Mouse (Mus musculus): Measurements from ENCODE around the gene Spdef. TPM values are rescaled to one million over a fixed set of nuclear protein-coding genes. Genes with fewer than 3 reads are reported as not detected.

The Spdef gene
- polyA plus RNA-seq, 1 experiment from 2014 or later: 1.2 TPM

DNA sequence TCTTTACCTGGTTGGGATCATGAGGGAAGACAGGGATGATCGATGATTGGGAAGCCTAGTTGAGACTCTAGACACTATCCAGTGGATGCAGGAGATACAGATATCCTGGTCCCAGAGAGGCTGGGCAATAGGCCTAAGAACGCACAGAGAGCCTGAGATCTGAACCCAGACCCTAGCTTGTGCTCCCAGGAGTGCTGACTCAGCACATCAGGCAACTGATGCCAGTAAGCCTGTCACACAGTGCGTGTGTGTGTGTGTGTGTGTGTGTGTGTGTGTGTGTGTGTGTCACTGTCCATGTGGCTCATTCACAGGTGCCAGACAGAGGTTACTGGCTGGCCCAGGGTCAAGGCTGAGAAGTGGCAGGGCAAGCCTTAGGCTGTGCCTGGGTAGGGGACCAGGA, 3.9 kb upstream of the Spdef start:
- TF ChIP-seq CTCF (IDR thresholded peaks at IDR 0.05) (no peak), EP300 (IDR thresholded peaks at IDR 0.05) (no peak)
- WGBS: 72% methylated on average over 3 of the region's 3 CpGs

DNA sequence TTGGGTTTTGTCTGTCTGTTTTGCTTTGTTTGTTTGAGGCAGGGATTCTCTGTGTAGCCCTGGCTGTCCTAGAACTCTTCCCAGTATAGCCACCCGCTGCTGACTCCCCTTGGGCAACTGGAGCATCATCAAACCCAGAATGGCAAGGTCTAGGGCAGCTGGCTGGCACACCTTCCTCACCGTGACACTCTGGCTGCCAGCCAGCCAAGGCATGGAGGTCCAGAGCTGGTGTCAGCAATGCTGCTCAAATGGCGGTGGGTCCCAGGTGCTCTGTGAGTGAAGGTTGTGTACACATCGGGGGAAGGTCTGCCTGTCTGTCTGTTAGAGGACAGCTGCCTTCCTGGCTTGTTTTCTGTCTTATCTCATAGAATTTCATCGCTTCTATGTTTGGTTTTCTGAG, 3.4 kb upstream of the Spdef start:
- ATAC-seq: no peak
- no peak overlapping the region for H3K27ac ChIP-seq (ENCODE audit: low read length)
- TF ChIP-seq EP300 (IDR thresholded peaks at IDR 0.05): no peak
- no peak for TF ChIP-seq CTCF (IDR thresholded peaks at IDR 0.05)
- H3K4me2 ChIP-seq (replicated peaks; ENCODE audit: low read depth, low read length): no peak overlapping the region
- H3K4me1 ChIP-seq (ENCODE audit: insufficient read depth, low read depth, low read length): no peaks in the 10 kb centered on the region
- H3K4me3 ChIP-seq (ENCODE audit: low read depth, low read length): no peak overlapping the region
- H3K9ac ChIP-seq (replicated peaks; ENCODE audit: low read depth): no peak overlapping the region
- no peak for DNase-seq (ENCODE audit: low spot score)
- H3K9me3 ChIP-seq (ENCODE audit: low read length): no peaks in the 10 kb centered on the region
- no peaks in the 10 kb centered on the region for H3K36me3 ChIP-seq (ENCODE audit: insufficient read depth, low read length)
- H3K27me3 ChIP-seq (replicated peaks; ENCODE audit: insufficient read depth, low read length): no peaks in the 10 kb centered on the region
- WGBS: 56% methylated on average over 5 of the region's 5 CpGs

More for the DNA sequence above, 3.9 kb upstream of the Spdef start:
- Histone ChIP-seq H3K27me3 (replicated peaks; ENCODE audit: insufficient read depth, low read length) (no peaks in the 10 kb centered on the region), H3K4me2 (replicated peaks; ENCODE audit: low read depth, low read length) (no peak overlapping the region), H3K9ac (replicated peaks; ENCODE audit: low read depth) (no peak overlapping the region), H3K4me3 (ENCODE audit: low read depth, low read length) (no peak overlapping the region), H3K9me3 (ENCODE audit: low read length) (no peaks in the 10 kb centered on the region), H3K27ac (ENCODE audit: low read length) (no peak overlapping the region), H3K36me3 (ENCODE audit: insufficient read depth, low read length) (no peaks in the 10 kb centered on the region), H3K4me1 (ENCODE audit: insufficient read depth, low read depth, low read length) (no peaks in the 10 kb centered on the region)
- DNase-seq (ENCODE audit: low spot score) (no peak), ATAC-seq (no peak)

DNA sequence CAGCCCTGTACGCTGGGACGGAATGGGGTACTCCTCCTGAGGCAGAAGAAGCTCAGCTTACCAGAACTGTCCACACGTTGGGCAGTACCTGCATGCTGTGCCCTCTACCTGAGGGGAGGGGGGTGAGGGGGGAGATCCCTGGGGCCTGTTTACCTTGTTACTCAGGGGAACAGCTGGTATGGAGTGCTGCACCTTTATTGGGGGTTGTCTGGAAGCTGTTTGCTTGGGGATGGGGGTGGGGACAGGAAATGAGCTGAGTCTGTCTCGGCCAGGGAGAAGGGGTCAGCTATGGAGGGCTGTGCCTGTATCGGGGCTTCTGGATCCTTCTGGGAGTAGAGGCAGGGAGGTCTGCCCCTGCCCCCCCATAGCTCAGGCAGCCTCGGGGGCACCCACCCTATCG, 2.2 kb downstream of the Spdef start:
- Histone ChIP-seq H3K9me3 (ENCODE audit: low read length) (no peaks in the 10 kb centered on the region), H3K27ac (ENCODE audit: low read length) (no peak overlapping the region)

DNA sequence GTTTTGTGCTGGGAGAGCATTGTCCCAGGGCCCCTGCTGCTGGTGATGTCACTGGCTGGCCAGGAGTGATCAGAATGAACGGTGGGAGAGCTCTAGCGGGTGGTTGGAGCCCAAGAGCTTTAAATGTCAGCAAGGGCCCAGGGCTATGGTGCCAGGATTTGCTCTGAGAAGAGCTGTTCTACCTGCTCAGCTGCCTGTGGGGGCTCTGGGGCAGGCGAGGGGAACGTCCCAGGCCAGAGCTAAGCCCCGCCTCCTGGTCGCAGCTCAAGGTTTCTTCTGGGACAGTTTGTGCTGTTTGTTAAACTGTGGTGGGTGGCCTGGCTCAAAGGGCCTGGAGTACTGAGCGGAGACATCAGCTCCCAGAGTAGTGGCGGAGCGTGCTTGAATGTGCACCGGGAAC, 3.3 kb downstream of the Spdef start:
- DNase-seq (ENCODE audit: low spot score) (peak; percentile 32), ATAC-seq (peak; percentile 42; the same call in 1 of the 2 replicates)
- Histone ChIP-seq H3K4me1 (ENCODE audit: insufficient read depth, low read depth, low read length) (no peaks in the 10 kb centered on the region), H3K9ac (replicated peaks; ENCODE audit: low read depth) (no peak overlapping the region), H3K4me3 (ENCODE audit: low read depth, low read length) (no peak overlapping the region), H3K9me3 (ENCODE audit: low read length) (no peaks in the 10 kb centered on the region), H3K27ac (ENCODE audit: low read length) (no peak overlapping the region), H3K27me3 (replicated peaks; ENCODE audit: insufficient read depth, low read length) (no peaks in the 10 kb centered on the region), H3K4me2 (replicated peaks; ENCODE audit: low read depth, low read length) (no peak overlapping the region), H3K36me3 (ENCODE audit: insufficient read depth, low read length) (no peaks in the 10 kb centered on the region)
- TF ChIP-seq CTCF (IDR thresholded peaks at IDR 0.05) (no peak), EP300 (IDR thresholded peaks at IDR 0.05) (no peak)
- 15% methylated on average over 10 of the region's 10 CpGs for WGBS

More for the DNA sequence above, 2.2 kb downstream of the Spdef start:
- Histone ChIP-seq H3K4me3 (ENCODE audit: low read depth, low read length) (no peak overlapping the region), H3K27me3 (replicated peaks; ENCODE audit: insufficient read depth, low read length) (no peaks in the 10 kb centered on the region), H3K4me2 (replicated peaks; ENCODE audit: low read depth, low read length) (no peak overlapping the region), H3K36me3 (ENCODE audit: insufficient read depth, low read length) (no peaks in the 10 kb centered on the region), H3K4me1 (ENCODE audit: insufficient read depth, low read depth, low read length) (no peaks in the 10 kb centered on the region), H3K9ac (replicated peaks; ENCODE audit: low read depth) (no peak overlapping the region)
- ATAC-seq (no peak), DNase-seq (ENCODE audit: low spot score) (no peak)
- 27% methylated on average over 7 of the region's 7 CpGs for whole genome bisulfite sequencing
- TF ChIP-seq EP300 (IDR thresholded peaks at IDR 0.05): no peak
- TF ChIP-seq CTCF (IDR thresholded peaks at IDR 0.05): no peak

- Histone ChIP-seq H3K9me3 (ENCODE audit: low read length) (no peaks in the 10 kb centered on the region), H3K27me3 (replicated peaks; ENCODE audit: insufficient read depth, low read length) (no peaks in the 10 kb centered on the region), H3K9ac (replicated peaks; ENCODE audit: low read depth) (no peak overlapping the region), H3K27ac (ENCODE audit: low read length) (no peak overlapping the region), H3K4me1 (ENCODE audit: insufficient read depth, low read depth, low read length) (no peaks in the 10 kb centered on the region), H3K4me3 (ENCODE audit: low read depth, low read length) (no peak overlapping the region), H3K36me3 (ENCODE audit: insufficient read depth, low read length) (no peaks in the 10 kb centered on the region), H3K4me2 (replicated peaks; ENCODE audit: low read depth, low read length) (no peak overlapping the region)
- DNase-seq (ENCODE audit: low spot score) (no peak), ATAC-seq (no peak)
- no peak for TF ChIP-seq CTCF (IDR thresholded peaks at IDR 0.05)
- WGBS: 24% methylated on average over 10 of the region's 10 CpGs
These were observed 3.7 kb downstream of the Spdef start for GRCm38 (mm10) chr17:27725011-27725410.

- Histone ChIP-seq H3K36me3 (ENCODE audit: insufficient read depth, low read length) (no peaks in the 10 kb centered on the region), H3K4me3 (ENCODE audit: low read depth, low read length) (no peak overlapping the region), H3K27me3 (replicated peaks; ENCODE audit: insufficient read depth, low read length) (no peaks in the 10 kb centered on the region), H3K9ac (replicated peaks; ENCODE audit: low read depth) (no peak overlapping the region), H3K4me2 (replicated peaks; ENCODE audit: low read depth, low read length) (no peak overlapping the region), H3K27ac (ENCODE audit: low read length) (no peak overlapping the region), H3K9me3 (ENCODE audit: low read length) (no peaks in the 10 kb centered on the region), H3K4me1 (ENCODE audit: insufficient read depth, low read depth, low read length) (no peaks in the 10 kb centered on the region)
- DNase-seq (ENCODE audit: low spot score) (no peak), ATAC-seq (no peak)
- 25% methylated on average over 3 of the region's 3 CpGs for WGBS
- TF ChIP-seq EP300 (IDR thresholded peaks at IDR 0.05): no peak
- no peak for TF ChIP-seq CTCF (IDR thresholded peaks at IDR 0.05)
These were observed 4.4 kb downstream of the Spdef start for GRCm38 (mm10) chr17:27724327-27724726.

DNA sequence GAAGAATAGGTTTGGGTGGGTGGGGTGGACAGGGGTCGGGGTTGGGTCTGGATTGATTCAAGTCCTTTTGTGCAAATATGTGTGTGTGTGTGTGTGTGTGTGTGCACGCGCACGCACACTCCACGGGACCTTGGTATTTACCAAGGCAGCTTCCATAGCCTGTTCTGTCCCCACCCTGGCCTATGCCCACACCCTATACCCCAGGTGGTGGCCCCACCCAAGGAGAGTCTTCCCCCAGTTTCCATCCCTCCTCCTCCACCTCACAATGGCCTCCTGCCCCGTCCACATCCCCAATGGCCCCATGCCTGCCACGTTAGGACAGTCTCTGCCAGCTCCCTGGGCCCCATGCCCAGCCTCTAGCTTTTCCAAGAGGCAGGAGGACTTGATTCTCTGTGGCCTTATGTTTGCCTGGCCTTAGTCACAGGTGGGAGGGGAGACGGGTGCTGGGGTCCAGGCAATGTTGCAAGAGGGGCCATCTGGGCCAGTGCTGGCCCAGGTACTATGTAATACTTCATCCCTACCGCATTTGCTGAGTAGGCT, 7.6 kb downstream of the Spdef start:
- no peak overlapping the region for H3K27ac ChIP-seq (ENCODE audit: low read length)
- H3K9me3 ChIP-seq (ENCODE audit: low read length): no peaks in the 10 kb centered on the region
- no peaks in the 10 kb centered on the region for H3K27me3 ChIP-seq (replicated peaks; ENCODE audit: insufficient read depth, low read length)
- ATAC-seq (no peak), DNase-seq (ENCODE audit: low spot score) (no peak)
- H3K36me3 ChIP-seq (ENCODE audit: insufficient read depth, low read length): no peaks in the 10 kb centered on the region
- H3K4me1 ChIP-seq (ENCODE audit: insufficient read depth, low read depth, low read length): no peaks in the 10 kb centered on the region
- H3K4me3 ChIP-seq (ENCODE audit: low read depth, low read length): no peak overlapping the region
- TF ChIP-seq CTCF (IDR thresholded peaks at IDR 0.05) (no peak), EP300 (IDR thresholded peaks at IDR 0.05) (no peak)
- H3K9ac ChIP-seq (replicated peaks; ENCODE audit: low read depth): no peak overlapping the region
- H3K4me2 ChIP-seq (replicated peaks; ENCODE audit: low read depth, low read length): no peak overlapping the region
- 66% methylated on average over 9 of the region's 9 CpGs for WGBS

All from lung, postnatal 0 days (tissue).